Mouse (Mus musculus) lung, adult 2 months (tissue): ENCODE measurements around the gene Vps13d. TPM values are rescaled to one million over a fixed set of nuclear protein-coding genes. Genes with fewer than 3 reads are reported as not detected.

Experiments
- DNase-seq: peaks from one replicate; pipeline ENCODE4 v3.0.0; 2022
- H3K4me1 ChIP-seq: fragments of 200-500 bp; 2 replicates; pipeline ENCODE4 v1.6.1; 2011; ENCODE audit warnings: low read length; ENCODE audit not compliant: control insufficient read depth, insufficient read depth
- H3K4me3 ChIP-seq: fragments of 200-500 bp; replicated peaks from 2 replicates; pipeline ENCODE3; 2011; ENCODE audit warnings: low read depth, mild to moderate bottlenecking, control low read depth, low read length; ENCODE audit errors: extremely low read depth
- CTCF ChIP-seq: fragments of 200-500 bp; IDR thresholded peaks from 2 replicates; pipeline ENCODE4 v1.5.1; 2011; ENCODE audit warnings: mild to moderate bottlenecking, low read length, control low read depth; ENCODE audit not compliant: insufficient read depth
- POLR2A ChIP-seq: fragments of 200-500 bp; IDR thresholded peaks from 2 replicates; pipeline ENCODE4 v1.6.1; 2011; ENCODE audit warnings: low read depth, mild to moderate bottlenecking, control low read depth, low read length, borderline replicate concordance; ENCODE audit errors: extremely low read depth
- WGBS: fragments of 180-500 bp; shearing (Covaris S2); methylation state at CpG from one replicate; pipeline ENCODE4 v1.1.7; 2018; 5-methylcytosine and 5-hydroxymethylcytosine counted together
- polyA plus RNA-seq: library from polyadenylated mRNA; depleted of rRNA; stranded (reverse); fragments of >200 nt; gene quantifications from 2 replicates; pipeline ENCODE4 v1.2.3, GENCODE M21; 2012

The Vps13d gene
- polyA plus RNA-seq, 1 experiment = 15.7 TPM

DNA sequence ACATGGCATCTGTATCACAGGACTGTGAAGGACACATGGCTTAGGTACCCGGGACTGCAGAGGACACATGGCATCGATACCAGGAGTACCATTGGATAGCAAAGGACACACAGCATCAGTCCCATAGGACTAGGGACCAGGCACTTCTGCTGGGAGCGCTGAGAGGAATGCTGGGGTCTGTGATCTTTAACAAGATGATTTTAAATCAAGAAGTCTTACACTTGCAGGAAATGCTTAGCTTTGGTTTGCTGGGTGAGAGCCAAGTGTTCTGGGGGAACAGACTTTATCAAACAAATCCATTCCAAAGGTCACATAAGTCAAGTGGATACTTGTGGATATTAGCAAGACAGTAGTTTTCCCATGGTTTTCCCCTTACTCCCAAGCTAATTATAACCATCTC, 142.5 kb downstream of the Vps13d start:
- 63% methylated on average over 3 of the region's 3 CpGs for WGBS
- H3K4me3 ChIP-seq = no peak overlapping the region
- peaks cover 5% of the 10 kb centered on the region for H3K4me1 ChIP-seq
- TF ChIP-seq CTCF = no peak
- TF ChIP-seq POLR2A = no peak
- DNase-seq = no peak

DNA sequence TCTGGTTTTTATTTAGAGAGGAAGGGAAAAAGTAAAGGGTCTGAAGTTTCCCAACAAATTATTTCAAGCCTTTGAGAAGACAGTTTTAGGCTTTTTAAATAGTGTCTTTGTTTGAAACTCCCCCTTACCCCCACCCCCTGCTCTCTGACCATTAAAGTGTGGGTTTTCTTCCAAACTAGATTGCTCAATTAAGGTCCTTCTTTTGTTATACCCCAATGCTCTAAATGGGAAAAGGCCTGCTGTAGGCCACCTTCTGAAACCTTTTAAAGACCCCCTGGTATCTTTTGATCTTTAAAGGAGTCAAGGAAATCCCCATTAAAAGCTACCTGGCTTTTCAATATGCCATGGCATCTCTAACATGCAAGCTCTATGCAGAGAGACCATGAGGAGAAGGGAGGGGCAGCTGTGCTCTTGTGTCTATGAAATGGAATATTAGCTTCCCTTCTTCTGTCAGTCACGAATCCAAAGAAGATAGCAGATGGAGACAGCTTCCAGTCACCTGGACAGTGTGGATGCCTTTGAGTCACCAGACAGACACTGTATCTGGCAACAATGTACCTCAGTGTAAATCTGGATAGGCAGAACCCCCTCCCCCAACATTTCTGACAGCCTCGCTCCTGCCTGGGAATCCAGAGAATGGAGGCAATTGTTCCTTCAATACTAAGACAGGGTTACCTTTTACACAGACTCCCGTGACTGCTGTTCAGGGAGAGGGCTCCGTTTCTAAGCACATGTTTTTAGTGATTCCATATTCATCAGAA, 143.4 kb downstream of the Vps13d start:
- no peak overlapping the region for H3K4me3 ChIP-seq
- peaks cover 5% of the 10 kb centered on the region for H3K4me1 ChIP-seq
- WGBS = 80% methylated on average over 4 of the region's 4 CpGs
- TF ChIP-seq POLR2A = no peak
- no peak for TF ChIP-seq CTCF
- DNase-seq = no peak

DNA sequence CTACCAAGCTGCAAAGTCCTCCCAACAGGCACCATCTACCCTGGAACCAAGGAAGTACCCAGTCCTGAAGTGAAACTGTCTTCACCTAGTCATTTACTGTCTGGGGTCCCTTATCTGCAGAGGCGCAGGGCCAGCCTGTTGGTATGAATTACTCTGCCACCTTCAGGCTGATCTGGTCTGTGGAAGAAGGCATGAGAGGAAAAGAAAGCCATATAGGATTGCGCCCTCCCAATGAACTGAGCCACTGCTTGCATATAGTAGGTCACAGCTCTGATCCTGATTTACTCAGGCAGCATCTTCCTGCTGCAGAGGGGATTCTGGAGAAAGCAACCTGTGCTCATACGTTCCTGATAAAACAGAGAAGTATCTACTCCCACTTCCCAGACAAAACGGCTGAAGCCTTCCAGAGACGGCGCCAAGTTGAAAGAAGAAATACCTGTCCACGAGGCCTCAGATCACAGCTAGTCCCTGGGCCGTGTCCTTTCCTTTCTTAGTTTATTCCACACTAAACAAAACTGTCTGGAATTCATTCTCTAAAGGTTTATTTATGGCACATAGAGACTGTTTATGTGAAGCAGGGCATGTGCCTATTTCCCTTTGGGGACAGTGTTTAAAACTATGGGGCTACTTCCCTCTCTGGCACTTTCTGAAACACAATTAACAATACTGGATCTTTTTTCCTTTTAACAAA, 144.1 kb downstream of the Vps13d start:
- Histone ChIP-seq H3K4me1 (peaks cover 5% of the 10 kb centered on the region), H3K4me3 (no peak overlapping the region)
- DNase-seq = no peak
- WGBS = 44% methylated on average over 8 of the region's 8 CpGs
- TF ChIP-seq CTCF = 0 out of 2 replicates have a peak, but pooled peaks have one; percentile 12
- no peak for TF ChIP-seq POLR2A

- Histone ChIP-seq H3K4me3 (no peak overlapping the region), H3K4me1 (peaks cover 5% of the 10 kb centered on the region)
- 85% methylated on average over 5 of the region's 5 CpGs for WGBS
- no peak for TF ChIP-seq CTCF
- no peak for TF ChIP-seq POLR2A
- no peak for DNase-seq
Observed at GRCm38 (mm10) chr4:145047964-145048363, 146.8 kb downstream of the Vps13d start.

DNA sequence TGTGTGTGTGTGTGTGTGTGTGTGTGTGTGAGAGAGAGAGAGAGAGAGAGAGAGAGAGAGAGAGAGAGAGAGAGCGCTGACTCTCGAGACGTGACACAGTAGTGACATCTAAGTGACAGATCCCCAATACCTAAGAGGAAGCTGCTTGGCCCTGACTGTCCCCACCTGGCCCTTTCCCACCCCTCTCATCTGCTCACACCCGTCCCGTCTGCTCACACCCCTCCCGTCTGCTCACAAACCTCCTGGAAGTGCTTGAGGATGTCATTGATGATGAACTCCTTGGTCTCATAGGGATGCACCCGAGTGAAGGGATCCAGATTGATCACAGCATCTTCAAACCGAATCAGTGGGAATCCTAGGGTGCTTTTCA, 148.8 kb downstream of the Vps13d start:
- TF ChIP-seq CTCF (no peak), POLR2A (no peak)
- no peak for DNase-seq
- Histone ChIP-seq H3K4me1 (peaks cover 8% of the 10 kb centered on the region), H3K4me3 (no peak overlapping the region)
- 85% methylated on average over 8 of the region's 8 CpGs for WGBS

- no peak for TF ChIP-seq CTCF
- no peak for TF ChIP-seq POLR2A
- DNase-seq = no peak
- peaks cover 5% of the 10 kb centered on the region for H3K4me1 ChIP-seq
- 59% methylated on average over 5 of the region's 5 CpGs for WGBS
- H3K4me3 ChIP-seq = no peak overlapping the region
Observed at GRCm38 (mm10) chr4:145045312-145046031, 149.3 kb downstream of the Vps13d start.

- H3K4me1 ChIP-seq = peaks cover 14% of the 10 kb centered on the region
- no peak overlapping the region for H3K4me3 ChIP-seq
- WGBS = 61% methylated on average over 6 of the region's 6 CpGs
- no peak for TF ChIP-seq CTCF
- TF ChIP-seq POLR2A = no peak
- no peak for DNase-seq
Observed at GRCm38 (mm10) chr4:145041223-145041870, 153.5 kb downstream of the Vps13d start.

DNA sequence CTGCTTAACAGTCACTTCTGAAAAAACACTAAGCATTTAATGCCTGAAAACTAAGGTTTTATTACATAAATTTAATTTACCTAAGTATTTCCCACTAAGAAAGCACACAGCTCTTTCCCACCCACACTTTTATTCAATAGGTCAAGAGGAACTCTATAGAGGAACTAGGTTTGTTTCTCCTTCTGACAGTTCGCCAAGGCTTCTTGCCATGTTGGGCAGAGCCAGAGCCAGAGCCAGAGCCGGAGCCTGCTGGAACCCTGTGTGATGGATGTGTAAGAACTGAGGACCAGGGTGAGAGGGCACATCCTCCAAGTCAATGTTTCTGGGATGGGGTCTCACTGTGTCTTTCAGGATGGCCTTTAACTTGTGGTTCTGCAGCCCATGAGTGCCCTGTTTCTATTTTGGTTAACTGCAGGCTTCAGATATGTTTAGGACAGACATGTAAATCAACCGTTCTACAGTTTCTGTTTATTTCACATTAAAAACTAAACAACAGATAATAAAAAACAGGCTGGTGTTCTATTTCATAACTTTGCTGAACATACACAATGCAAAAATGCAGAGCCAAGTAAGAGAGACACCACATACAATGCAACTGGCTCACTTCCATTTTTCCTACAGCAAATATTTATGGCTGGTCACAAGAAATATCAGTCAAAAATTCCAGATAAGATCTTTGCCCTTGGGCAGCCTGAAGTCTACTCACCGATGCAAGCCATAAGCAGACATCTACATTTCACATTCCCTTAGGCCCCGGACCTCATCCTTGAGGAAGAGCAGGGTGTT, 157.0 kb downstream of the Vps13d start:
- Histone ChIP-seq H3K4me3 (no peak overlapping the region), H3K4me1 (peaks cover 25% of the 10 kb centered on the region)
- no peak for DNase-seq
- TF ChIP-seq CTCF (no peak), POLR2A (no peak)
- WGBS = 31% methylated on average over 5 of the region's 5 CpGs
